In genomic region chr7:91442447-91443376, GRCm38 (mm10) we compare ENCODE assay signal across 11 mouse cellular contexts.
DNase-seq lines count a peak whose midpoint lies in the region; ATAC-seq lines count a peak whose summit lies in the region.
"Had no signal": no experiment of that assay in that cellular context is flagged by ENCODE, and none has a peak within 500 bp of the region (broad histone marks: within the 10 kb centered on the region; RNA-seq: fewer than 3 reads in every experiment).

No protein-coding gene starts in this region.

- no peaks in the 10 kb centered on the region for H3K36me3 ChIP-seq in hindbrain, embryonic 11.5 days (ENCODE audit: control insufficient read depth, insufficient read depth, low read length)
- H3K36me3 ChIP-seq in midbrain, embryonic 16.5 days (ENCODE audit: control insufficient read depth, insufficient read depth, low read length) = no peaks in the 10 kb centered on the region
- no peaks in the 10 kb centered on the region for H3K36me3 ChIP-seq in kidney, embryonic 14.5 days (ENCODE audit: control insufficient read depth, insufficient read depth, low read length)
- H3K36me3 ChIP-seq: limb, embryonic 10.5 days had no signal

- H3K27me3 ChIP-seq in hindbrain, embryonic 11.5 days (ENCODE audit: control insufficient read depth, insufficient read depth, low read length) = no peaks in the 10 kb centered on the region
- H3K27me3 ChIP-seq in midbrain, embryonic 16.5 days (ENCODE audit: control insufficient read depth, insufficient read depth, low read depth, low read length) = no peaks in the 10 kb centered on the region
- no peaks in the 10 kb centered on the region for H3K27me3 ChIP-seq in kidney, embryonic 14.5 days (ENCODE audit: control insufficient read depth, insufficient read depth, low read length)
- H3K27me3 ChIP-seq: CH12.LX had no signal

- H3K4me1 ChIP-seq in hindbrain, embryonic 11.5 days (replicated peaks; ENCODE audit: control insufficient read depth, insufficient read depth, low read length) = no peaks in the 10 kb centered on the region
- peaks cover 10% of the 10 kb centered on the region for H3K4me1 ChIP-seq in midbrain, embryonic 16.5 days (ENCODE audit: control insufficient read depth, insufficient read depth, low read length)
- H3K4me1 ChIP-seq in kidney, embryonic 14.5 days (ENCODE audit: control insufficient read depth, insufficient read depth, low read length) = no peaks in the 10 kb centered on the region
- H3K4me1 ChIP-seq: limb, embryonic 10.5 days had no signal

- no peak overlapping the region for H3K27ac ChIP-seq in hindbrain, embryonic 11.5 days (ENCODE audit: low read depth, low read length)
- H3K27ac ChIP-seq in midbrain, embryonic 16.5 days (ENCODE audit: low read length) = peak overlapping the region; percentile 76
- no peak overlapping the region for H3K27ac ChIP-seq in kidney, embryonic 14.5 days (ENCODE audit: low read depth, low read length)
- H3K27ac ChIP-seq: limb, embryonic 10.5 days had no signal

- no peaks in the 10 kb centered on the region for H3K9me3 ChIP-seq in hindbrain, embryonic 11.5 days (ENCODE audit: control insufficient read depth, low read length)
- no peaks in the 10 kb centered on the region for H3K9me3 ChIP-seq in midbrain, embryonic 16.5 days (replicated peaks; ENCODE audit: control insufficient read depth, low read length, poor library complexity, severe bottlenecking)
- no peaks in the 10 kb centered on the region for H3K9me3 ChIP-seq in kidney, embryonic 14.5 days (ENCODE audit: control insufficient read depth, low read length)
- H3K9me3 ChIP-seq: limb, embryonic 10.5 days had no signal

- peak; percentile 37 for DNase-seq in left cerebral cortex, adult 11 months (ENCODE audit: low spot score)
- DNase-seq in left cerebral cortex, postnatal 4 days = no peak
- no peak for DNase-seq in hindbrain, embryonic 11.5 days (ENCODE audit: low spot score)
- DNase-seq in kidney, postnatal 10 days = no peak
- DNase-seq in embryo, embryonic 10 days (ENCODE audit: low spot score) = no peak
- no peak for DNase-seq in ovary, postnatal 10 days (ENCODE audit: low spot score)
- DNase-seq: lung, postnatal 10 days had no signal

- H3K9ac ChIP-seq in hindbrain, embryonic 11.5 days (ENCODE audit: low read depth, low read length) = no peak overlapping the region
- H3K9ac ChIP-seq in midbrain, embryonic 16.5 days (ENCODE audit: low read depth, low read length) = no peak overlapping the region
- H3K9ac ChIP-seq in kidney, embryonic 14.5 days (ENCODE audit: low read depth, low read length) = no peak overlapping the region

- ATAC-seq in hindbrain, embryonic 11.5 days (ENCODE audit: low FRiP score) = peak; percentile 75
- peak; percentile 87 for ATAC-seq in midbrain, embryonic 16.5 days
- no peak for ATAC-seq in kidney, embryonic 14.5 days (ENCODE audit: low FRiP score, low TSS enrichment)

- WGBS in hindbrain, embryonic 11.5 days = 61% methylated on average over 11 of the region's 11 CpGs
- WGBS in midbrain, embryonic 16.5 days = 44% methylated on average over 11 of the region's 11 CpGs
- WGBS in kidney, embryonic 14.5 days = 64% methylated on average over 11 of the region's 11 CpGs

- no peak overlapping the region for H3K4me3 ChIP-seq in hindbrain, embryonic 11.5 days (ENCODE audit: low read depth, low read length)
- no peak overlapping the region for H3K4me3 ChIP-seq in midbrain, embryonic 16.5 days (ENCODE audit: low read depth, low read length)
- H3K4me3 ChIP-seq in kidney, embryonic 14.5 days (ENCODE audit: low read length) = no peak overlapping the region
- H3K4me3 ChIP-seq: limb, embryonic 10.5 days had no signal

- H3K4me2 ChIP-seq in hindbrain, embryonic 11.5 days (replicated peaks; ENCODE audit: low read depth, low read length) = no peak overlapping the region
- H3K4me2 ChIP-seq in midbrain, embryonic 16.5 days (ENCODE audit: low read length) = peak overlapping the region; percentile 27
- H3K4me2 ChIP-seq in kidney, embryonic 14.5 days (replicated peaks; ENCODE audit: low read depth, low read length) = no peak overlapping the region

- intact Hi-C loops in left cerebral cortex, postnatal 4 days (cut with DNase I) = no loop called here
